Mouse (Mus musculus) E14TG2a.4 (cell line): Measurements from ENCODE around the gene Mark1.

ENCODE experiments used
- H3K27me3 ChIP-seq: 2 replicates; pipeline ENCODE4 v1.6.1; 2014; ENCODE audit warnings: low read length, control low read depth; ENCODE audit not compliant: insufficient read depth
- H3K36me3 ChIP-seq: 2 replicates; pipeline ENCODE4 v1.6.1; 2014; ENCODE audit warnings: low read length, control low read depth; ENCODE audit not compliant: insufficient read depth
- H3K4me1 ChIP-seq: replicated peaks from 2 replicates; pipeline ENCODE4 v1.6.1; 2014; ENCODE audit warnings: low read depth, low read length, control low read depth
- H3K4me3 ChIP-seq: replicated peaks from 2 replicates; pipeline ENCODE4 v1.5.1; 2014; ENCODE audit warnings: mild to moderate bottlenecking, low read length
- H3K9me3 ChIP-seq: 2 replicates; pipeline ENCODE4 v1.6.1; 2014; ENCODE audit warnings: low read length, control low read depth
- CTCF ChIP-seq: conservative IDR thresholded peaks from 2 replicates; pipeline ENCODE4 v1.5.1; 2014; ENCODE audit warnings: low read length
- NANOG ChIP-seq: IDR thresholded peaks from 2 replicates; pipeline ENCODE4 v1.6.1; 2014; ENCODE audit warnings: borderline replicate concordance, low read length, mixed read lengths
- POU5F1 ChIP-seq: IDR thresholded peaks from 2 replicates; pipeline ENCODE4 v1.6.1; 2014; ENCODE audit warnings: low read length, borderline replicate concordance

Mark1 gene

GRCm38 (mm10) chr1:184999780-185000599 lies 620 bp upstream of the Mark1 start:
- no peak for TF ChIP-seq POU5F1
- TF ChIP-seq NANOG: no peak
- TF ChIP-seq CTCF: no peak
- Histone ChIP-seq H3K4me3 (peak overlapping the region; percentile 84), H3K4me1 (peaks cover 11% of the 10 kb centered on the region), H3K9me3 (no peaks in the 10 kb centered on the region), H3K27me3 (peaks cover 43% of the 10 kb centered on the region), H3K36me3 (no peaks in the 10 kb centered on the region)

GRCm38 (mm10) chr1:184998631-184999030 lies 739 bp downstream of the Mark1 start:
- TF ChIP-seq CTCF: no peak
- no peak for TF ChIP-seq NANOG
- TF ChIP-seq POU5F1: no peak
- Histone ChIP-seq H3K36me3 (no peaks in the 10 kb centered on the region), H3K9me3 (no peaks in the 10 kb centered on the region), H3K4me3 (peak overlapping the region; percentile 84), H3K4me1 (peaks cover 15% of the 10 kb centered on the region), H3K27me3 (peaks cover 43% of the 10 kb centered on the region)

GRCm38 (mm10) chr1:184998161-184998560 lies 1.2 kb downstream of the Mark1 start:
- Histone ChIP-seq H3K36me3 (no peaks in the 10 kb centered on the region), H3K9me3 (no peaks in the 10 kb centered on the region), H3K4me3 (no peak overlapping the region), H3K4me1 (peaks cover 17% of the 10 kb centered on the region), H3K27me3 (peaks cover 43% of the 10 kb centered on the region)
- TF ChIP-seq NANOG: no peak
- no peak for TF ChIP-seq CTCF
- no peak for TF ChIP-seq POU5F1

GRCm38 (mm10) chr1:184997466-184997865 lies 1.9 kb downstream of the Mark1 start:
- no peaks in the 10 kb centered on the region for H3K36me3 ChIP-seq
- peaks cover 17% of the 10 kb centered on the region for H3K4me1 ChIP-seq
- TF ChIP-seq CTCF (no peak), NANOG (no peak)
- peaks cover 40% of the 10 kb centered on the region for H3K27me3 ChIP-seq
- H3K9me3 ChIP-seq: no peaks in the 10 kb centered on the region
- H3K4me3 ChIP-seq: no peak overlapping the region

GRCm38 (mm10) chr1:184995335-184995734 lies 4.0 kb downstream of the Mark1 start:
- Histone ChIP-seq H3K27me3 (peaks cover 29% of the 10 kb centered on the region), H3K9me3 (no peaks in the 10 kb centered on the region), H3K4me3 (no peak overlapping the region), H3K36me3 (no peaks in the 10 kb centered on the region), H3K4me1 (peaks cover 17% of the 10 kb centered on the region)
- TF ChIP-seq CTCF: no peak
- TF ChIP-seq NANOG: no peak
- TF ChIP-seq POU5F1: no peak

GRCm38 (mm10) chr1:184991191-184991590 lies 8.2 kb downstream of the Mark1 start:
- Histone ChIP-seq H3K4me1 (peaks cover 22% of the 10 kb centered on the region), H3K36me3 (no peaks in the 10 kb centered on the region), H3K27me3 (no peaks in the 10 kb centered on the region), H3K9me3 (no peaks in the 10 kb centered on the region), H3K4me3 (no peak overlapping the region)
- no peak for TF ChIP-seq CTCF
- no peak for TF ChIP-seq POU5F1
- TF ChIP-seq NANOG: no peak

- TF ChIP-seq NANOG (no peak), POU5F1 (no peak), CTCF (no peak)
- Histone ChIP-seq H3K4me3 (no peak overlapping the region), H3K9me3 (no peaks in the 10 kb centered on the region), H3K36me3 (no peaks in the 10 kb centered on the region), H3K4me1 (peaks cover 12% of the 10 kb centered on the region), H3K27me3 (no peaks in the 10 kb centered on the region)
These were observed 12.6 kb downstream of the Mark1 start for GRCm38 (mm10) chr1:184986748-184987147.

- H3K4me3 ChIP-seq: no peak overlapping the region
- TF ChIP-seq POU5F1 (no peak), NANOG (no peak), CTCF (no peak)
- H3K36me3 ChIP-seq: no peaks in the 10 kb centered on the region
- H3K9me3 ChIP-seq: no peaks in the 10 kb centered on the region
- H3K4me1 ChIP-seq: peaks cover 12% of the 10 kb centered on the region
- H3K27me3 ChIP-seq: no peaks in the 10 kb centered on the region
These were observed 14.6 kb downstream of the Mark1 start for GRCm38 (mm10) chr1:184984723-184985122.
